Mouse (Mus musculus) cortical plate, adult 2 months (tissue): ENCODE measurements around the gene Lekr1.

Experiments used
- CTCF ChIP-seq: fragments of 200-500 bp; IDR thresholded peaks from 2 replicates; pipeline ENCODE4 v1.5.1; 2011; ENCODE audit warnings: mild to moderate bottlenecking, control low read depth, low read length; ENCODE audit not compliant: insufficient read depth; ENCODE audit errors: extremely low read depth
- POLR2A ChIP-seq: fragments of 200-500 bp; IDR thresholded peaks from 2 replicates; pipeline ENCODE4 v1.6.1; 2011; ENCODE audit warnings: mild to moderate bottlenecking, low read length, control low read depth; ENCODE audit not compliant: insufficient read depth; ENCODE audit errors: extremely low read depth

DNA sequence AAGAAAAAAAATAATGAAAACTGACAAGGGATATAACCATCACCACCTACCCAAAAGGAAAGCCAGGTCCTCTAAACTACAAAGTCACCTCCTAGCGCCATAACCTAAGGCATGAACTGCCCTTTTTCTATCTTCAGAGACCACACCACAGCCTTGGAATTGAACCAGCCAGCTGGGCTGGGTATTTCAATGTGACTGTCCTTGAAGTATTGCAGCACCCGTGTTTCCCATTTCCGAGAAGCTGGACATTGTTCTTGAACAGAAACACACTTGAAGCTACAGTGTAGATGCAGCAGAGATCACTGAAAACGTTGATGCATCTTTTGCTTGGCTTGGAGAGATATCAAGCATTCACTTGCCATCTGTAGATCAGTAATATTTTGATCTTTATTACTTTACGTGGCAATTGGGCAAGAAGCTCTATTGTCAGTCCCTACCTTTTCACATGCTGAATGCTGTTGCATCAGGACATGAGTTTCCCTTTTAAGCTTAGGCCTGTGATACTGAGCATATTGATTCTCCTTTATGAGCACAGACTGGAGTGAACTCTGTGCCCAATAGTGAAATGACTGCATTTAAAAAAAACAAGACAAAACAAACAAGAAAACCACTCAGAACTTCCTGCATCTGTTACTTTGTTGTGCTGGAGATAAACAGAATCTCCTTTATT lies 176.6 kb downstream of the Lekr1 start:
- TF ChIP-seq POLR2A (no peak), CTCF (no peak)
